Mouse (Mus musculus) left cerebral cortex, adult 8-10 months (tissue): Measurements from ENCODE around the gene Ehd1. TPM values are rescaled to one million over a fixed set of nuclear protein-coding genes. Genes with fewer than 3 reads are reported as not detected.

ENCODE experiments used
- DNase-seq, 2 experiments: peaks; one replicate each; pipeline ENCODE4 v3.0.0; 2022; ENCODE audit warnings: low spot score in 2 of 2
- total RNA-seq, 4 experiments: library from RNA; stranded (reverse); gene quantifications; 2 replicates each; pipeline ENCODE4 v1.2.4; 2022

Gene Ehd1
- 10 to 100 TPM; 31.0 to 36.8 (median 35.8) TPM for total RNA-seq

- DNase-seq, result peak; percentile 85 to 97
These were observed at the start of gene Ehd1 for GRCm38 (mm10) chr19:6276426-6277421. Gene Ehd1 (plus strand): TSS chr19:6276725.

GRCm38 (mm10) chr19:6226763-6227162, 49.8 kb upstream of the Ehd1 start:
- no peak for DNase-seq

GRCm38 (mm10) chr19:6227864-6228263, 48.7 kb upstream of the Ehd1 start:
- no peak for DNase-seq

GRCm38 (mm10) chr19:6230411-6230810, 46.1 kb upstream of the Ehd1 start:
- DNase-seq, result no peak

GRCm38 (mm10) chr19:6231036-6231435, 45.5 kb upstream of the Ehd1 start:
- DNase-seq, result no peak

- DNase-seq, result no peak
These were observed 42.9 kb upstream of the Ehd1 start for GRCm38 (mm10) chr19:6233647-6234046.

GRCm38 (mm10) chr19:6234337-6235083, 42.0 kb upstream of the Ehd1 start:
- DNase-seq, result no peak

GRCm38 (mm10) chr19:6235084-6236052, 41.2 kb upstream of the Ehd1 start, which contains the start of gene Ppp2r5b:
Gene Ppp2r5b (minus strand): TSS chr19:6235872.
- peak; percentile 83 to 94 for DNase-seq

- DNase-seq, result peak; percentile 78 to 94
These were observed 40.5 kb upstream of the Ehd1 start for GRCm38 (mm10) chr19:6236053-6236441.

GRCm38 (mm10) chr19:6236842-6237241, 39.7 kb upstream of the Ehd1 start:
- no peak for DNase-seq

- no peak for DNase-seq
These were observed 37.8 kb upstream of the Ehd1 start for GRCm38 (mm10) chr19:6238740-6239139.

- DNase-seq, result no peak
These were observed 36.4 kb upstream of the Ehd1 start for GRCm38 (mm10) chr19:6240136-6240535.

- no peak for DNase-seq
These were observed 35.8 kb upstream of the Ehd1 start for GRCm38 (mm10) chr19:6240725-6241124.

GRCm38 (mm10) chr19:6241274-6242107, 35.0 kb upstream of the Ehd1 start, which contains the start of gene Atg2a:
Gene Atg2a (plus strand): TSS chr19:6241668.
- DNase-seq, result peak; percentile 92 to 97

- DNase-seq, result peak in 1 of 2 experiments; percentile 45
These were observed 34.2 kb upstream of the Ehd1 start for GRCm38 (mm10) chr19:6242281-6242680.

- no peak for DNase-seq
These were observed 33.3 kb upstream of the Ehd1 start for GRCm38 (mm10) chr19:6243226-6243625.

GRCm38 (mm10) chr19:6245806-6246205, 30.7 kb upstream of the Ehd1 start:
- no peak for DNase-seq

GRCm38 (mm10) chr19:6247526-6248300, 28.8 kb upstream of the Ehd1 start:
- no peak for DNase-seq

- DNase-seq, result no peak
These were observed 23.5 kb upstream of the Ehd1 start for GRCm38 (mm10) chr19:6253021-6253420.
